Mouse (Mus musculus) kidney, postnatal 25 days (tissue): ENCODE results near the gene Tpgs1.

Source experiments
- DNase-seq, 2 experiments: peaks; one replicate each; pipeline ENCODE4 v3.0.0; 2021; ENCODE audit warnings: mixed read lengths in 2 of 2

Gene Tpgs1

DNA sequence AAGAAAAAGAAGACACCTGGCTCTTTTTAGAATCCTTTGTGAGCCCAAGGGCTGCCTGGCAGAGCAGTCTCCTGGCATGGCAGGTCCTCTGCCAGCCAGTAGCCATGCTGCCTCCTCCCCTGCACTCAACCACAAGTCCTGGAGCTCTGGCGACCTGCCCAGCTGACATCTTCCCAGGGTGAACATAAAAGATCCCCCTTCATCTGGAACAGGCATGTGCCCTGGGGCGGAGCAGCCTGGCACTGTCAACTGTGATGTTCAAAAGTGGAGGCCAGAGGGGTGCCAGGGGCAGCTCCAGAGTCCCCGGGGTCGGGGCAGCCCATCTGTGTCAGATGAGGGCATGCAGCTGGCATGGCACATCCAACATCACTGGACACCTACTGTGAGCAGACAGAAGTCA, 45.8 kb downstream of the Tpgs1 start:
- no peak for DNase-seq

DNA sequence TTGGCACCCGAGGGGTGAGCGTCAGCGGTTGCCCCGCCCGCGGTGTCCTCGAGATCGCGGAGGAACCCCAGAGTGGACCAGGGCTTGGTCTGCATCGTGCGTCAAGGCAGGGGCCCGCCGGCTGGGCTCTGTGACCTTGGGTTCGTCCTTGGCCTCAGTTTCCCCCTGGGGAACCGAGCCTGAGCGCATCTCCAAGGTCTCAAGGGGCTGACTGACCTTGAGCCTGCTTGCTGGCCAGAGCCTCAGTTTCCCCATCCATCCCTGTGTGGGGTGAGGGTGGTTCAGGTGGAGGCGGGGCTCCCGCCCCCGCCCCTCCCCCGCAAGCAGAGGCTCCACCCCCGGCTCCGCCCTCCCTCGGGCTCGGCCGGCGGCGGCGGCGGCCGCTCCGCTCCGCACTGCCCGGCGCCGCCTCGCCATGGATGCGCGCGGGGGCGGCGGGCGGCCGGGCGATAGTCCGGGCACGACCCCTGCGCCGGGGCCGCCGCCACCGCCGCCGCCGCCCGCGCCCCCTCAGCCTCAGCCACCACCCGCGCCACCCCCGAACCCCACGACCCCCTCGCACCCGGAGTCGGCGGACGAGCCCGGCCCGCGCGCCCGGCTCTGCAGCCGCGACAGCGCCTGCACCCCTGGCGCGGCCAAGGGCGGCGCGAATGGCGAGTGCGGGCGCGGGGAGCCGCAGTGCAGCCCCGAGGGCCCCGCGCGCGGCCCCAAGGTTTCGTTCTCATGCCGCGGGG, 47.3 kb downstream of the Tpgs1 start, which contains the start of gene Hcn2:
TSS of gene Hcn2 (plus strand) at position 381 of the 734 bp plus-strand sequence.
- DNase-seq: no peak

DNA sequence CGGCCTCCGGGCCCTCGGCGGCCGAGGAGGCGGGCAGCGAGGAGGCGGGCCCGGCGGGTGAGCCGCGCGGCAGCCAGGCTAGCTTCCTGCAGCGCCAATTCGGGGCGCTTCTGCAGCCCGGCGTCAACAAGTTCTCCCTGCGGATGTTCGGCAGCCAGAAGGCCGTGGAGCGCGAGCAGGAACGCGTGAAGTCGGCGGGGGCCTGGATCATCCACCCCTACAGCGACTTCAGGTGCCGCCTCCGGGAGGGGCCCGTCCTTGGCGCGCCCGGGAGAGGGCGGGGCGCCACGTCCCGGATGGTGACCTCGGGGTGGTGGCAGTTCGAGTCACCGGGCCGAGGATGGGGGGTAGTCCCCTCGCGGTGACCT, 47.8 kb downstream of the Tpgs1 start:
- no peak for DNase-seq

DNA sequence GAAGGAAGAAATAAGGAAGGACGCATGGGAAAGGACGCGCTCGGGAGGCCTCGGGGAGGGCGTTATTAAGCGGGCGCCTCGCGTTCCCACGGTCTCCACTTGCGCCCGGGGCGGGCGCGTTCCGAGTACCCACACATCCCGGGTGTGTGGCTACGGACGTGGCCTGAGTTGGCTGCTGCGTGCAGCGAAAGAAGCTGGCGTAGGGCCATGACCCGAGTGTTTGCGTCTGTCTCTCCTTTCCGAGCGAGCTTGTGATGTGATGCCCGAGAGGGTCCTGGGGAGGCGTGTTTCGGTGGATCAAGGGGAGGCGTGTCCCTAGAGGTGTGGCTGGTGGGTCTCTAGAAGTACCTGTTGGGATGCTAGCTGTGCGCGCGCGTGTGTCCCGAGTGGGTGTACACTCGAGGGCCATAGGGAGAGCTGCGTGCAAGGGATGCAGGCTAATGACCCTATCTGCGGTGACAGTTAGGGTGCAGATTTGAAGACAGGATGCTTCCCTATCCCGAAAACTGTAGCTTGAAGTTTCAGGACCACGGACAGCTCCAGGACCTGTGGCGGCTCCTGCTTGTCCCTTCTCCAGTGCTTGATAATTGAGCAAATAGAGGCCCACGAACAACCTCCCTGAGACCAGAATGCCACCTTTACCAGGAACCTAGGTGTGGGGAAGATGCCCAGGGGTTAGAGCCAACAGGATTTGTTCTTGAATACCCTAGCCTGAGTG, 48.6 kb downstream of the Tpgs1 start:
- DNase-seq: peak; percentile 74 to 89

DNA sequence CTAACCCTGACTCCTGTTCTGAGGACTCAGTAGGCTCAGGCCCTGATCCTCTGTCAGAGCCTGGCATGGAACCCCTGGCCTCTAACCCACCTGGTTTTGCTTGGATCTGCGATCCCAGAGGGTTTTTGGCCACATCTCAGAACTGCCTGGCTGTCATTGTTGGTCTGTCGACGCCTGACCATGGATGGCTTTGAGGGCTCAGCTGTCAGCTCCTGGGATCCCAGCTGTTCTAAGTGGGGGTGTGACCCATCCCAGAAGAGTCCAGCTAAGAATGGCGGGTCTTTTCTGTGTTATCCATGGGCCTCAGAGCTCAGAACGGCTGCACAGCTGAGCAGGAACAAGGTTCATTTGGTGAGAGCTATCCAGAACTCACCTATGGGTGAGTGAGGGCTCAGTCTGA, 51.9 kb downstream of the Tpgs1 start:
- DNase-seq: no peak

DNA sequence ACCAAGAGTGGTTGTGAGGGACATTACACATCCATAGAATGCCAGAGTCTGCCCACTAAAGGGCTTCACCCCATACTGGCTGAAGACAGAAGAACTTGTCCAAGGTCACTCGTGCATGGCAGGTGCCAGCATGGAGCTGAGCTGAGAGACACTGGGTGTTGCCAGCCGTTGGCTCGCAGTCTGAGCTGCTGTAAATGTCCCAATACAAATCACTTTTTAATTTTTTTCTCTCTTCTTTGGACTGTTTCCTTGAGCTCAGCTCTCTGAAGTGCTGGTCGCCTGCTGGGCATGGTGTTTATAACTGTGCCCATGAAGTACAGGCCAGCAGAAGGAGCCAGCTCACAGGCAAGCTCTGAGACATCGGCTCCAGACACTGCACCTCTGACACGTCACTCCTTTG, 53.9 kb downstream of the Tpgs1 start:
- DNase-seq: no peak

DNA sequence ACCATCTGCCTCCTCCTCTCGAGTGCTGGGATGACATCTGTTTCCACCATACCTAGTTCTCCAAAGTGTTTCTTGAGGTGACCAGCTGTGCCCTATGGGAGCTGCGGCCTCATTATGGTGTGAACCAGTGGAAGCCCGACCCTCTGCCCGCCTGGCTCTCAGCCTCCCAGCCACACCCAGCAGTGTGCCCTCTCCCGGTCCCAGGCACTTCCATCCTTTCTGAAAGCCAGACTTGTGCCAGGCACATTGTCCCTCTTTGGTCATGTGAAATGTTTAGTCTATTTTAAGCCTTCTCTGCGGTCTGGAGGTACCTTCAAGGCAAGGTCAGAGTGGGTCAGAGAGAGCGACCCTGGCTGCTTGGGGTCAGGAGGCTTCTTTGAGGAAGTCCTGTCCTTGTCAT, 54.5 kb downstream of the Tpgs1 start:
- DNase-seq: no peak
